Mouse (Mus musculus): ENCODE measurements around the gene Uox. TPM values are rescaled to one million over a fixed set of nuclear protein-coding genes. Genes with fewer than 3 reads are reported as not detected.
A peak's percentile ranks its signal among the peaks of the same experiment; 100 is the strongest.

The Uox gene
- polyA plus RNA-seq, 1 experiment from 2014 or later, result not detected

DNA sequence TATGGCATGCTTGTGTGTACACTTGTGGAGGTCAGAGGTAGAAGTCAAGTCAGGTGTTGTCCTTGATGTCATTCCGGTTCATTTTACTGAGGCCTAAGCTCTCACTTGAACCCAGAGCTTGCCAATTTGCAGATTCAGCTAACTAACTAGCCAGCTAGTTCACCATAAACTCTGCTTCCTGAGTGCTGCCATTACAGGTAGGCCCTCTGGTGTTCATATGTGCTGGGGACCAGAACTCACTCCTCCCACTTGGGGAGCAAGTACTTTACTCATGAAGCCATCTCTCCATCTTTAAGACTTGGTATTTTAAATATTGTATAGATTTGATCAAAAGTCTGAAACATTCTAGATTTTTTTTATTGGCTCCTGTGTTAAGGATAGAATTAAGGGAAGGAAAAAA lies 13.7 kb upstream of the Uox start:
- no peaks in the 10 kb centered on the region for H3K27me3 ChIP-seq (replicated peaks; ENCODE audit: control insufficient read depth, insufficient read depth, low read length)
- H3K9me3 ChIP-seq (replicated peaks; ENCODE audit: control insufficient read depth, low read length), result no peaks in the 10 kb centered on the region
- no peak overlapping the region for H3K4me2 ChIP-seq (ENCODE audit: low read length)
- H3K4me1 ChIP-seq (ENCODE audit: control insufficient read depth, insufficient read depth, low read length), result no peaks in the 10 kb centered on the region
- H3K4me3 ChIP-seq (ENCODE audit: low read depth, low read length), result no peak overlapping the region
- no peak overlapping the region for H3K9ac ChIP-seq (ENCODE audit: low read length)
- DNase-seq (ENCODE audit: low spot score) (no peak), ATAC-seq (no peak)
- WGBS, result 42% methylated on average over 1 of the region's 1 CpGs
- H3K36me3 ChIP-seq (ENCODE audit: control insufficient read depth, insufficient read depth, low read length), result no peaks in the 10 kb centered on the region
- H3K27ac ChIP-seq (ENCODE audit: low read depth, low read length), result no peak overlapping the region

DNA sequence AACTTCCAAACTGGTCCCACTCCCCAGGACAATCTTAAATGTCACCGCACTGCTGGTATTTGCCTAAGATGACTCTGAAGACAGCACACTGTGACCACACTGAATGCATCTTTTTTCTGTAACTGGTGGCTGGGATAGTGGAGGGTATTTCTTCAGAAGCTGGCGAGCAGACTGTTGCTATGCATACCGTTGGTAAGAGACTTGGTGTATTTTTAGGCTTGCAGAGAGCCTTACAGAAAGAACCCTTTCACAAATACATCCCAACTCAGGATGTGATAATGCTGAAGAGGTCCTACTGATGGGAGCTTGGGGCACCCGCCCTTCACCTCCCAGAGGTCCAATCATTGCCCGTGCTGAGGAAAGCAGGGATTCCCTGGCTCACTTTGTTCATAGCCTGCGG lies 12.7 kb upstream of the Uox start:
- no peaks in the 10 kb centered on the region for H3K9me3 ChIP-seq (replicated peaks; ENCODE audit: control insufficient read depth, low read length)
- DNase-seq (ENCODE audit: low spot score) (no peak), ATAC-seq (no peak)
- no peaks in the 10 kb centered on the region for H3K36me3 ChIP-seq (ENCODE audit: control insufficient read depth, insufficient read depth, low read length)
- H3K27me3 ChIP-seq (replicated peaks; ENCODE audit: control insufficient read depth, insufficient read depth, low read length), result no peaks in the 10 kb centered on the region
- no peak overlapping the region for H3K4me3 ChIP-seq (ENCODE audit: low read depth, low read length)
- H3K9ac ChIP-seq (ENCODE audit: low read length), result no peak overlapping the region
- 90% methylated on average over 6 of the region's 6 CpGs for WGBS
- H3K27ac ChIP-seq (ENCODE audit: low read depth, low read length), result no peak overlapping the region
- no peak overlapping the region for H3K4me2 ChIP-seq (ENCODE audit: low read length)
- no peaks in the 10 kb centered on the region for H3K4me1 ChIP-seq (ENCODE audit: control insufficient read depth, insufficient read depth, low read length)

DNA sequence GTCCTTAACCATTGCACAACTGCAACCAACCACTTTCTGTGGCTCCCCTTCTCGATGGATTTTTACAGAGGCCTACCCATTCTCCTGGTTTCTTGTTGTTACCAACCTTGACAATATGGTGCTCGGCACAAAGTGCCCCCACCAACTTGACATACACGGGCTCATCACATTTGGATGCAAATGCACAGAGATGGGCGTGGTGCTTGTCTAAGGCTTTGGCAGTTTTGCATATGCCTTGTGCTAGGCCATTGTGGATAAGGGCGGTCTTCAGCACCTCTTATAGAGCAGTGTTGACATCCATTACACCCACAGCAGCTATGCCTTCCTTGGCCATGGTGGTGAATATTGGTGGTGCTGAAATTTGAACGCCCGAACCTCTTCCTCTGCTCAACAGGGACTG lies 7.3 kb upstream of the Uox start:
- Histone ChIP-seq H3K4me1 (ENCODE audit: control insufficient read depth, insufficient read depth, low read length) (no peaks in the 10 kb centered on the region), H3K4me2 (ENCODE audit: low read length) (no peak overlapping the region), H3K9me3 (replicated peaks; ENCODE audit: control insufficient read depth, low read length) (no peaks in the 10 kb centered on the region), H3K36me3 (ENCODE audit: control insufficient read depth, insufficient read depth, low read length) (no peaks in the 10 kb centered on the region), H3K27me3 (replicated peaks; ENCODE audit: control insufficient read depth, insufficient read depth, low read length) (no peaks in the 10 kb centered on the region), H3K27ac (ENCODE audit: low read depth, low read length) (no peak overlapping the region), H3K9ac (ENCODE audit: low read length) (no peak overlapping the region), H3K4me3 (ENCODE audit: low read depth, low read length) (no peak overlapping the region)
- 92% methylated on average over 7 of the region's 7 CpGs for WGBS
- no peak for ATAC-seq
- DNase-seq (ENCODE audit: low spot score), result no peak

DNA sequence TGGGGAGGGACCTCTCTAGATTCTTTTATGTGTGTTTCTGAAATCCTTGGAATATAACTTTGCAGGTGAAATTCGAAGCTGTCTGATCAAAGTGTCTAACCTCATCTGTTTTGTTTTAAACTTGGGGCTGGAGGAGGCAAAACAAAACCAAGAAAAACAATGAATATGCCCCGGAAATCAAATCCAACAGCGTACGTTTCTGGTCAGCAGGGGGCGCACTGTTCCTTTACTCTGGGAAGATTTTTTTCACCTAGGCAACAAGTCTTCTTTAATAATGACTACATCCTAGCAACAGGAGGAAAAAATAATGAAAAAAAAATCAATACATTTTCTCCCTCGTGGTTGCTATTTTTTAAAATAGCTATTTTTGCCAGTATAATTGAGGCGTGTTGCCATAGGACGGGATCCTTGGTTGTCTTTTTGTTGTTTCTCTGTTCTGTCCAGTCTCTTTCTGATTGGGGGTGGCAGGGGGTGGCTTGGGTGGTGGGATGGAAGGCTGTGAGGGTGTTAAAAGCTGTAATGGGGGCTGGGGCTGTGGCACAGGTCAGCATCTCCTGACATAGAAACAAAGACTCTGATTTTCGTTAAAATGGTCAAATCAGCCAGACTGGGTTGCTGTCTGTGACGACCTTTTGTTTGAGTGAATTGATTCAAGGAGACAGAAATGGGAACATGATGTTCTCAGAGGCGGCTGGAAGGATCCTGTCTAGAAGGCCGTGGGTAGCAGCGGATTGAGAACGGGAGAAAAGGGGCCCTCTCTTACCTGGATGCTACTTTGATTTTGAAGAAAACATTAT lies 5.8 kb upstream of the Uox start:
- DNase-seq (ENCODE audit: low spot score), result peak; percentile 88
- H3K4me1 ChIP-seq (ENCODE audit: control insufficient read depth, insufficient read depth, low read length), result no peaks in the 10 kb centered on the region
- no peak overlapping the region for H3K4me2 ChIP-seq (ENCODE audit: low read length)
- H3K4me3 ChIP-seq (ENCODE audit: low read depth, low read length), result no peak overlapping the region
- 25% methylated on average over 14 of the region's 14 CpGs for WGBS
- H3K27ac ChIP-seq (ENCODE audit: low read depth, low read length), result 0 out of 2 replicates have a peak overlapping the region, but pooled peaks have one; percentile 14
- no peaks in the 10 kb centered on the region for H3K9me3 ChIP-seq (replicated peaks; ENCODE audit: control insufficient read depth, low read length)
- no peaks in the 10 kb centered on the region for H3K36me3 ChIP-seq (ENCODE audit: control insufficient read depth, insufficient read depth, low read length)
- no peaks in the 10 kb centered on the region for H3K27me3 ChIP-seq (replicated peaks; ENCODE audit: control insufficient read depth, insufficient read depth, low read length)
- H3K9ac ChIP-seq (ENCODE audit: low read length), result no peak overlapping the region
- ATAC-seq, result peak; percentile 52

DNA sequence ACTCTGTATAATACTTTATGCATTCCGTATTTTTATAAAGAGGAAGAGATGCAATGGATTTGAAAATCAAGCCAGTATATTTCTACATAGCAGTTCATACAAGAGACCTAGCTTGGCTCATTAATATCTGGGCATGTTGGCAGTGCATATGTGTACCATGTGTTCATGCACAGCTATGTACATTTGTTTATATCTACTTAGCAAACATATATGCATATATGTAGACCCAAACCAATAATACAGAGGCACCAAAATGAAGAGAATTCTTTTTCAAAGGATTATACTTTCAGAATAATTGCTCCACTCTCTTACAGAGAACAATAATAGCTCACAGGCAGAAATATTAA lies 5.2 kb upstream of the Uox start:
- H3K4me3 ChIP-seq (ENCODE audit: low read depth, low read length), result no peak overlapping the region
- no peak overlapping the region for H3K4me2 ChIP-seq (ENCODE audit: low read length)
- H3K4me1 ChIP-seq (ENCODE audit: control insufficient read depth, insufficient read depth, low read length), result no peaks in the 10 kb centered on the region
- H3K9me3 ChIP-seq (replicated peaks; ENCODE audit: control insufficient read depth, low read length), result no peaks in the 10 kb centered on the region
- DNase-seq (ENCODE audit: low spot score) (no peak), ATAC-seq (0 out of 2 replicates have a peak, but pooled peaks have one; percentile 26)
- no peak overlapping the region for H3K27ac ChIP-seq (ENCODE audit: low read depth, low read length)
- 94% methylated on average over 1 of the region's 1 CpGs for WGBS
- H3K36me3 ChIP-seq (ENCODE audit: control insufficient read depth, insufficient read depth, low read length), result no peaks in the 10 kb centered on the region
- H3K27me3 ChIP-seq (replicated peaks; ENCODE audit: control insufficient read depth, insufficient read depth, low read length), result no peaks in the 10 kb centered on the region
- no peak overlapping the region for H3K9ac ChIP-seq (ENCODE audit: low read length)

DNA sequence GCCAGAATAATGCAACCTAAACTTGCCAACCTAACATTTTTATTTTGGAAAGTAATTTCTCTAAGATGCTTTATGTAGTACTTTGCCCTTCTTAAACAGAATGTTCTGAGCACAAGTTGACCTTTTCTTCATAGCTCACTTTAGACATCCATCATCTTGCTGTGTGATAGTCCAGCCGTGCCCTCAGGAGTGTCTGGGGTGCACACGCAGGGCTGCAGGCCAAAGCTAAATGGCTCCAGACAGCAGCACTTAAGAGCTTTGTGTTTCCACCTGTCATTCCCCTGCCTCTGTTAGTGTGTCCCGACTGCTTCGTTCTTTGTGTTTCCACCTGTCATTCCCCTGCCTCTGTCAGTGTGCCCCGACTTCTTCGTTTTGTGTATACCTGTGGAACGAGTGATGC lies 2.9 kb upstream of the Uox start:
- 87% methylated on average over 7 of the region's 7 CpGs for WGBS
- H3K27ac ChIP-seq (ENCODE audit: low read depth, low read length), result no peak overlapping the region
- no peak overlapping the region for H3K4me2 ChIP-seq (ENCODE audit: low read length)
- H3K4me3 ChIP-seq (ENCODE audit: low read depth, low read length), result no peak overlapping the region
- no peak overlapping the region for H3K9ac ChIP-seq (ENCODE audit: low read length)
- no peaks in the 10 kb centered on the region for H3K4me1 ChIP-seq (ENCODE audit: control insufficient read depth, insufficient read depth, low read length)
- H3K9me3 ChIP-seq (replicated peaks; ENCODE audit: control insufficient read depth, low read length), result no peaks in the 10 kb centered on the region
- H3K36me3 ChIP-seq (ENCODE audit: control insufficient read depth, insufficient read depth, low read length), result no peaks in the 10 kb centered on the region
- ATAC-seq (no peak), DNase-seq (ENCODE audit: low spot score) (no peak)
- no peaks in the 10 kb centered on the region for H3K27me3 ChIP-seq (replicated peaks; ENCODE audit: control insufficient read depth, insufficient read depth, low read length)

DNA sequence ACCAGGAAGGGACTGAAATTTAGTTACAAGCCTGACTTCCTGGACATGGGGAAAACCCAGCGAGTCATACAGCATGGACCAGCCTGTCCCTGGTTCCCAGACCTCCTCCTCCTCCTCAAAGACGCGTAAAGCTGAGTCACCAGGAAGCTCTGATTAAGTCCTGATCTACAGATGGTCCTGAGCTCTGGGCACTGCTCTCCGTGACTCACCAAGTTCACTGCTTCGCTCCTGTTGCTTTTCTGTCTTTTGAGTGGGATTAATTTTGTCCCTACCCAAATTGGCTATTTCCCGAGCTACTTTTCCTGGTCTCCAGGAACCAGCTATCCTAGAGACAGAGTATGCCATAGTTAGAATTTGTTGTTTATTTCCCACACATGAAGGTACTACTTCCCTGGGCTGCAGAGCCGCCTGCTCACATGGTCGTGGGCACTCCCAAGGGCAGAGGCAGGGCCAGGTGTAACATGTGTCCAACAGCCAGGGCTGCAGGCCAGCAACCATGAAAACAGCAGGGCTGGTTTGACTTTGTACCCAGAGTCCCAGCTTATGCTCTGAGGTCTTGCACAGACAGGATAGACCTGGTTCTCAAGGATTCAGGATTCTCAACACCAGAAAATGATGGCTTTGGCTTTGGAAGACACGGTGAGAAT lies 2.2 kb upstream of the Uox start:
- no peaks in the 10 kb centered on the region for H3K27me3 ChIP-seq (replicated peaks; ENCODE audit: control insufficient read depth, insufficient read depth, low read length)
- 82% methylated on average over 9 of the region's 9 CpGs for WGBS
- H3K4me2 ChIP-seq (ENCODE audit: low read length), result no peak overlapping the region
- no peaks in the 10 kb centered on the region for H3K36me3 ChIP-seq (ENCODE audit: control insufficient read depth, insufficient read depth, low read length)
- no peaks in the 10 kb centered on the region for H3K4me1 ChIP-seq (ENCODE audit: control insufficient read depth, insufficient read depth, low read length)
- H3K4me3 ChIP-seq (ENCODE audit: low read depth, low read length), result no peak overlapping the region
- ATAC-seq, result no peak
- no peak overlapping the region for H3K9ac ChIP-seq (ENCODE audit: low read length)
- no peak overlapping the region for H3K27ac ChIP-seq (ENCODE audit: low read depth, low read length)
- DNase-seq (ENCODE audit: low spot score), result no peak
- H3K9me3 ChIP-seq (replicated peaks; ENCODE audit: control insufficient read depth, low read length), result no peaks in the 10 kb centered on the region

DNA sequence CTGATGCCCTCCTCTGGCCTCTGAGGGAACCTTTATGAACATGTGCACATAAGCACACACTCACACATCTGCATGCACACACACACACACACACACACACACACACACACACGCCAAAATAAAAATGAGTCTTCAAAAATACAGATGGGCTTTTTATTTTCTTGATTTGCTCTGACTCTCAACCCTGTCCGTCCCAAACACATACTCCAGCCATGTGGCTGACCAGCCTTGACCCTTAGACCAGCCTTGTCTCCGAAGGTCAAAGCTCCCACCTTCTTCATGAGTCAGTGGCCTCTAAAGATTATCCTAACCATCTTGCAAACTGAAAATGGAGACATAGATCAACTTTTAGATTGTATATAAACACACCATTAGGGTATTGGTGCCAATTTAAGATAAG lies 632 bp upstream of the Uox start:
- Histone ChIP-seq H3K9ac (ENCODE audit: low read length) (no peak overlapping the region), H3K36me3 (ENCODE audit: control insufficient read depth, insufficient read depth, low read length) (no peaks in the 10 kb centered on the region), H3K9me3 (replicated peaks; ENCODE audit: control insufficient read depth, low read length) (no peaks in the 10 kb centered on the region), H3K27me3 (replicated peaks; ENCODE audit: control insufficient read depth, insufficient read depth, low read length) (no peaks in the 10 kb centered on the region), H3K4me2 (ENCODE audit: low read length) (no peak overlapping the region), H3K4me1 (ENCODE audit: control insufficient read depth, insufficient read depth, low read length) (no peaks in the 10 kb centered on the region), H3K4me3 (ENCODE audit: low read depth, low read length) (no peak overlapping the region), H3K27ac (ENCODE audit: low read depth, low read length) (no peak overlapping the region)
- 94% methylated on average over 3 of the region's 3 CpGs for WGBS
- no peak for ATAC-seq
- no peak for DNase-seq (ENCODE audit: low spot score)

DNA sequence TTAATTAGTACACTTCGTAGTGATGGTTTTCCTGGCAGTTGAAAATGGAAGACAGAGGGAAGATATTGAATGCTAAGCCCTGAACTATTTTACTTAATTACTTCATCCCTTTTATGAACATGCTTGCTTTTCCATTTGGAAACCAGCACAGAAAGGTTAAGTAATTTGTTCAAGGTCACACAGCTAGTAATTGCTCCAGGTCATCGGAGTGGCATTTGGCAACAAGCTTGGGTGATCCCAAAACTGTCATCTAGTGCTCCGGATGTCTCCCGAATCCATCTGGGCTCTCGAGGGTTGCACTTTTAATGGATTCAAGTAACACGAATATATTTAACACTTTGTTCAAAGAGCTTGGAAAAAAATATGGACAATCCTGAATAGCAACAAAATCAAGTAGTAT lies 713 bp downstream of the Uox start:
- no peak overlapping the region for H3K4me3 ChIP-seq (ENCODE audit: low read depth, low read length)
- no peak overlapping the region for H3K27ac ChIP-seq (ENCODE audit: low read depth, low read length)
- ATAC-seq, result no peak
- no peaks in the 10 kb centered on the region for H3K27me3 ChIP-seq (replicated peaks; ENCODE audit: control insufficient read depth, insufficient read depth, low read length)
- H3K36me3 ChIP-seq (ENCODE audit: control insufficient read depth, insufficient read depth, low read length), result no peaks in the 10 kb centered on the region
- H3K9ac ChIP-seq (ENCODE audit: low read length), result no peak overlapping the region
- DNase-seq (ENCODE audit: low spot score), result peak; percentile 5
- no peak overlapping the region for H3K4me2 ChIP-seq (ENCODE audit: low read length)
- H3K4me1 ChIP-seq (ENCODE audit: control insufficient read depth, insufficient read depth, low read length), result no peaks in the 10 kb centered on the region
- WGBS, result 74% methylated on average over 6 of the region's 6 CpGs
- H3K9me3 ChIP-seq (replicated peaks; ENCODE audit: control insufficient read depth, low read length), result no peaks in the 10 kb centered on the region
